Mouse (Mus musculus): ENCODE data around the gene Hykk.

DNA sequence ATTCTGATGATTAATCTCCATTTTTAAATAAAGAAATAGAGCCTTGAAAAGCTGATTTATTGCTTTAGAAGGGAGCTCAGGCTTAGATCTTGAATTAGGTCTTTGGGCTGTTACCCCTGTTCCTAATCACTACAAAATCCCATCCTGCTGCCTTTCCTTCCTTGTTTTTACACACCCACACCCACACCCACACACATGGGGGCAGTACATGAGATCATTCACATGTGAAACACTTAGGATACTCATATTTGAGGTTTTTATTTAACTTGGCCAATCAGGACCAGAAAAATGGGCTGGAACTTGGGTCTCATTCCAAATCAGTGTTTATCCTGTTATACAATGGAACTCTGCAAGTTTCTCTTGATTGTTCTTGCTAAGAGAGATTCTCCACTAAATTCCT is 32.4 kb downstream of the Hykk start:
- TF ChIP-seq POLR2A (IDR thresholded peaks at IDR 0.05; ENCODE audit: insufficient read length, low read depth) = no peak
- no peak for TF ChIP-seq E2F4 (IDR thresholded peaks at IDR 0.05; ENCODE audit: insufficient read depth)
- no peak for TF ChIP-seq POLR2AphosphoS2 (IDR thresholded peaks at IDR 0.05; ENCODE audit: insufficient read length, low read depth)
- no peak for TF ChIP-seq REST (IDR thresholded peaks at IDR 0.05; ENCODE audit: insufficient read depth, insufficient read length)
- no peak for TF ChIP-seq TCF12 (IDR thresholded peaks at IDR 0.05; ENCODE audit: insufficient read depth, poor library complexity, severe bottlenecking)
- no peak for TF ChIP-seq SRF (IDR thresholded peaks at IDR 0.05; ENCODE audit: control insufficient read depth, insufficient read length, low read depth)
- TF ChIP-seq USF1 (IDR thresholded peaks at IDR 0.05; ENCODE audit: low read depth) = no peak
- no peak for TF ChIP-seq MAX (IDR thresholded peaks at IDR 0.05; ENCODE audit: low read depth)
- TF ChIP-seq TCF3 (IDR thresholded peaks at IDR 0.05; ENCODE audit: insufficient read length, low read depth) = no peak
- no peak for TF ChIP-seq MYOD1 (IDR thresholded peaks at IDR 0.05; ENCODE audit: control insufficient read depth in 1 of 3, insufficient read length in 2 of 3, low read depth in 2 of 3)
- no peak for TF ChIP-seq MYOG (IDR thresholded peaks at IDR 0.05; ENCODE audit: control insufficient read depth in 1 of 3, insufficient read depth in 1 of 3, insufficient read length in 2 of 3, low read depth in 2 of 3)
- no peak for TF ChIP-seq CEBPB (IDR thresholded peaks at IDR 0.05; ENCODE audit: insufficient read depth, poor library complexity, severe bottlenecking)

Measured in myocyte (in vitro differentiated cells).